In the genomic region with DNA sequence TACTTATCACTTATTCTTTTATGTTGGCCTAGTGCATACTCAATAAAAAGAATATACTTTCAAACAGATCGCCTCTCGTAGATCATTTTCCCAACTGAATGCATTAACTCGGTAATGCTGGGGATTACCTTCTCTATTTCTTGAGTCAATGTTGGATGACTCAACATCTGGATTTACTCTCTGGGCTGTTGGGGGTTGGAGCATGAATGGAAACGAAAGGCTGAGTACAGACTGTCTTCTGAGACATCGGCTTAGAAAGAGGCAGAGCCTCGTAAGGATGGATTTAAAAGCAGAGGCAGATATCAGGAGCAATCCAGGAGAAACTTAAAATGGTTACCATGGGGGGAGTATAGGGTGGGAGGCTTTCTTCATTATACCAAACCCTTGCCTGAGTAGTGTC, we compare ENCODE assay signal across 41 mouse cellular contexts. TPM values are rescaled to one million over a fixed set of nuclear protein-coding genes. Genes with fewer than 3 reads are reported as not detected.
"Had no signal": no experiment of that assay in that cellular context is flagged by ENCODE, and none has a peak within 500 bp of the region (broad histone marks: within the 10 kb centered on the region; RNA-seq: fewer than 3 reads in every experiment).

No protein-coding gene starts in this region.

- H3K4me2 ChIP-seq: heart, embryonic 11.5 days; heart, embryonic 13.5 days; heart, embryonic 15.5 days; hindbrain, embryonic 12.5 days; hindbrain, embryonic 13.5 days; hindbrain, embryonic 14.5 days; hindbrain, embryonic 15.5 days; intestine, embryonic 15.5 days; kidney, embryonic 15.5 days had no signal

- ATAC-seq: hindbrain, embryonic 16.5 days; hindbrain, postnatal 0 days; inflammation-experienced regulatory T-cells, adult 6 months; intestine, embryonic 15.5 days; intestine, embryonic 16.5 days; intestine, postnatal 0 days had no signal

- H3K9ac ChIP-seq: heart, embryonic 13.5 days; heart, embryonic 15.5 days; hindbrain, embryonic 12.5 days; hindbrain, embryonic 13.5 days; hindbrain, embryonic 14.5 days; hindbrain, embryonic 15.5 days; intestine, embryonic 15.5 days; kidney, embryonic 15.5 days had no signal

- H3K4me3 ChIP-seq: heart, embryonic 10.5 days; heart, embryonic 13.5 days; heart, embryonic 15.5 days; hindbrain, embryonic 10.5 days; hindbrain, embryonic 12.5 days; hindbrain, embryonic 13.5 days; hindbrain, embryonic 15.5 days; intestine, embryonic 15.5 days; kidney, embryonic 15.5 days; layer of hippocampus, adult 2 months had no signal

- DNase-seq: heart, postnatal 10 days; heart, postnatal 14 days; heart, postnatal 36 days; heart, postnatal 4 days; kidney, adult 11 months; kidney, adult 18-20 months; kidney, adult 2 months; kidney, adult 8-10 months; kidney, adult 9 months; kidney, postnatal 10 days; kidney, postnatal 25 days; kidney, postnatal 36 days; kidney, postnatal 4 days; layer of hippocampus, adult 9-11 months; layer of hippocampus, postnatal 36 days had no signal

- H3K27me3 ChIP-seq: heart, embryonic 13.5 days; heart, embryonic 15.5 days; hindbrain, embryonic 12.5 days; hindbrain, embryonic 13.5 days; hindbrain, embryonic 15.5 days; intestine, embryonic 15.5 days; kidney, embryonic 15.5 days had no signal

- H3K9me3 ChIP-seq: heart, embryonic 10.5 days; heart, embryonic 13.5 days; heart, embryonic 15.5 days; hindbrain, embryonic 12.5 days; hindbrain, embryonic 13.5 days; hindbrain, embryonic 15.5 days; intestine, embryonic 15.5 days; kidney, embryonic 15.5 days had no signal

- H3K27ac ChIP-seq: heart, embryonic 10.5 days; heart, embryonic 13.5 days; heart, embryonic 15.5 days; hindbrain, embryonic 10.5 days; hindbrain, embryonic 12.5 days; hindbrain, embryonic 13.5 days; hindbrain, embryonic 14.5 days; hindbrain, embryonic 15.5 days; hindbrain, postnatal 0 days; intestine, embryonic 15.5 days; kidney, embryonic 15.5 days; kidney, postnatal 0 days; layer of hippocampus, adult 2 months had no signal

- H3K4me1 ChIP-seq: heart, embryonic 10.5 days; heart, embryonic 13.5 days; heart, embryonic 15.5 days; hindbrain, embryonic 10.5 days; hindbrain, embryonic 12.5 days; hindbrain, embryonic 13.5 days; hindbrain, embryonic 15.5 days; intestine, embryonic 15.5 days; kidney, embryonic 15.5 days had no signal

- H3K36me3 ChIP-seq: intestine, embryonic 15.5 days had no signal

RNA-seq across cellular contexts. Expression of a gene that starts 47.9 kb away (rescaled TPM):
- polyA plus RNA-seq: heart, embryonic 10.5 days; heart, embryonic 11.5 days; heart, embryonic 13.5 days; heart, embryonic 14.5 days; heart, embryonic 15.5 days; heart, embryonic 16.5 days; heart, postnatal 0 days; hindbrain, embryonic 10.5 days; hindbrain, embryonic 11.5 days; hindbrain, embryonic 12.5 days; hindbrain, embryonic 13.5 days; hindbrain, embryonic 14.5 days; hindbrain, embryonic 15.5 days; hindbrain, embryonic 16.5 days; hindbrain, postnatal 0 days; inflammation-experienced regulatory T-cells, adult 6 months; intestine, embryonic 14.5 days; intestine, embryonic 15.5 days; intestine, embryonic 16.5 days; intestine, postnatal 0 days; kidney, adult 2 months; kidney, embryonic 14.5 days; kidney, embryonic 15.5 days; kidney, embryonic 16.5 days; kidney, postnatal 0 days; large intestine, adult 2 months had no signal
